Mouse (Mus musculus): Measurements from ENCODE around the gene Irgm2. TPM values are rescaled to one million over a fixed set of nuclear protein-coding genes. Genes with fewer than 3 reads are reported as not detected.
"Not testable (repeated sequence)": the region's sequence is repeated elsewhere in the genome, so short reads cannot be mapped to it uniquely, and the experiment has no call there.

Irgm2 gene
- polyA plus RNA-seq, 1 experiment from 2014 or later, result 0.12 TPM

DNA sequence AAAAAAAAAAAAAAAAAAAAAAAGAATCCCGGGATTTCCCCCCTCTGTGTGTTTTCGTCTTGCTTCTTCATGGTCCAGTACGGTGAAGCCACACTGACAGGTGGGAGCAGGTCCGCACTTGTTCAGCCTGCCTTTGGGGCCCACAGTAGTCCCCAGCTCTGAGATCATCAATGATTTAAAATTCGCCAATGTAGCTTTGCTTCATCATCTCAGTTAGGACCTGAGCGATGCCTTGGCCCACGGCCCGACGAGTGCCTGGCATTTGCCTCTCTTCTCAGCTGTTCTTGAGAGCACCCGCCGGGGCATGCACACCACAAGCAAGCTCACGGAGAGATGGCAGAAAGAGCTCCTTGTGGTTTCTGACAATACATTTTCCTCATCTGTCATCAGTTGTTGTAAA, 1.6 kb downstream of the Irgm2 start:
- no peak overlapping the region for H3K4me3 ChIP-seq (ENCODE audit: low read depth, low read length)
- no peaks in the 10 kb centered on the region for H3K9me3 ChIP-seq (ENCODE audit: control insufficient read depth, low read length)
- H3K9ac ChIP-seq (ENCODE audit: low read length), result no peak overlapping the region
- no peaks in the 10 kb centered on the region for H3K36me3 ChIP-seq (ENCODE audit: control insufficient read depth, insufficient read depth, low read length)
- no peak for ATAC-seq (ENCODE audit: insufficient number of reproducible peaks, low FRiP score, low TSS enrichment, low read depth)
- H3K27ac ChIP-seq (replicated peaks; ENCODE audit: low read depth, low read length), result no peak overlapping the region
- 87% methylated on average over 12 of the region's 12 CpGs for WGBS
- H3K4me2 ChIP-seq (ENCODE audit: low read depth, severe bottlenecking), result no peak overlapping the region
- no peaks in the 10 kb centered on the region for H3K4me1 ChIP-seq (ENCODE audit: control insufficient read depth, insufficient read depth, low read length)
- no peaks in the 10 kb centered on the region for H3K27me3 ChIP-seq (ENCODE audit: control insufficient read depth, insufficient read depth, low read length)
- DNase-seq (ENCODE audit: low spot score), result no peak

DNA sequence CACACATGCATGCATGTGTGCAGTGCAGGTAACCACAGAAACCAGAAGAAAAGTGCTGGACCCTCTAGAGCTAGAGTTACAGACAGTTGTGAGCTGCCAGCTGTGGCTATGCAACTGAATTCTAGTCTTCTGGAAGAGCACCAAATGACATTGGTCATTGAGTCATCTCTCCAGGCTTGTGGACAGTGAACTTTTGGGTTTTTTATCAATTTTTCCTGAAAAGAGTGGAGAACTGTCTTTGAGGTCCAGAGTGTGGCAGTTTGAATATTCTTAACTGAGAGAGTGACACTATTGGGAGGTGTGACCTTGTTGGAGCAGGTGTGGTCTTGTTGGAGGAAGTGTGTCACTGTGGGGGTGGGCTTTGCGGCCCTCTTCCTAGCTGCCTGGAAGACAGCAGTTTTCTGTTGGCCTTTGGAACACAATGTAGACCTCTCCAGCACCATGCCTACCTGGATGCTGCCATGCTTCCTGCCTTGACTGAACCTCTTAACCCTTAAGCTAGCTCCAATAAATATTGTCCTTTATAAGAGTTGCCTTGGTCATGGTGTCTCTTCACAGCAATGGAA, 11.0 kb downstream of the Irgm2 start:
- WGBS, result 91% methylated on average over 1 of the region's 1 CpGs

DNA sequence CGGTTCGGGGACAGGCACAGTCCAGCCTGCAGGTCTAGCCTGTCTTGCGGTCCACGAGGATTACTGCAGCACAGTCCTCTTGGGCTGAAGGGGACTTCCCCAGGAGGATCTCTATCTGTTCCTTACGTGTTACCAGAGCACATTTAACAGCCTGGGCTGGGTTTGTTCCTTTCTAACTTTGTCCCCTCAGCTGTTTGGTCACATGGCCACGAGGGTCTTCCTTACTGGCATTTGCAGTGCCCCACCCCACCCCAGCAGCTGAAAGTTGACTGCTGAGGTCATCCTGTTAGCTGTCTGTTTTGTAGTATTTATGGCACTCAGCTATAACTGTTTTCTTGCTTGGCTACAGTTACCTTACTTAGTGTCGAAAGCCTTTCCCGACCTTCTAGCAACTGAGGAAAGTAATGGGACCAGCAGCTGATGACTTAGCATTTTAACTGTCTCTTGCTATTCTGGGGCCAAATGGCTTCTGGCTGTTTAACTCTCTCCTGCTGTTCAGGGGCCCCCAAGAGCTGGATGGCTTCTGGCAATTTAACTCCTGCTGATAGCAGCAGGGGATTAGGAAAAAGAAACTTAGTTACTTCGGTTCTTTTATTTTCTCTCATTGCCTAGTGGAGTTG, 11.8 kb downstream of the Irgm2 start:
- H3K4me1 ChIP-seq (ENCODE audit: control insufficient read depth, insufficient read depth, low read length), result peaks cover 8% of the 10 kb centered on the region
- no peak overlapping the region for H3K4me2 ChIP-seq (ENCODE audit: low read depth, severe bottlenecking)
- 26% methylated on average over 9 of the region's 9 CpGs for WGBS
- H3K36me3 ChIP-seq (ENCODE audit: control insufficient read depth, insufficient read depth, low read length), result no peaks in the 10 kb centered on the region
- no peak overlapping the region for H3K4me3 ChIP-seq (ENCODE audit: low read depth, low read length)
- no peak overlapping the region for H3K27ac ChIP-seq (replicated peaks; ENCODE audit: low read depth, low read length)
- no peak for ATAC-seq (ENCODE audit: insufficient number of reproducible peaks, low FRiP score, low TSS enrichment, low read depth)
- no peaks in the 10 kb centered on the region for H3K27me3 ChIP-seq (ENCODE audit: control insufficient read depth, insufficient read depth, low read length)
- no peaks in the 10 kb centered on the region for H3K9me3 ChIP-seq (ENCODE audit: control insufficient read depth, low read length)
- H3K9ac ChIP-seq (ENCODE audit: low read length), result no peak overlapping the region
- DNase-seq (ENCODE audit: low spot score), result no peak

More for the DNA sequence above, 11.0 kb downstream of the Irgm2 start:
- Histone ChIP-seq H3K4me1 (ENCODE audit: control insufficient read depth, insufficient read depth, low read length) (peaks cover 8% of the 10 kb centered on the region), H3K4me2 (ENCODE audit: low read depth, severe bottlenecking) (no peak overlapping the region), H3K36me3 (ENCODE audit: control insufficient read depth, insufficient read depth, low read length) (no peaks in the 10 kb centered on the region), H3K4me3 (ENCODE audit: low read depth, low read length) (no peak overlapping the region), H3K9ac (ENCODE audit: low read length) (no peak overlapping the region), H3K27me3 (ENCODE audit: control insufficient read depth, insufficient read depth, low read length) (no peaks in the 10 kb centered on the region), H3K9me3 (ENCODE audit: control insufficient read depth, low read length) (no peaks in the 10 kb centered on the region), H3K27ac (replicated peaks; ENCODE audit: low read depth, low read length) (no peak overlapping the region)
- DNase-seq (ENCODE audit: low spot score), result no peak
- no peak for ATAC-seq (ENCODE audit: insufficient number of reproducible peaks, low FRiP score, low TSS enrichment, low read depth)

DNA sequence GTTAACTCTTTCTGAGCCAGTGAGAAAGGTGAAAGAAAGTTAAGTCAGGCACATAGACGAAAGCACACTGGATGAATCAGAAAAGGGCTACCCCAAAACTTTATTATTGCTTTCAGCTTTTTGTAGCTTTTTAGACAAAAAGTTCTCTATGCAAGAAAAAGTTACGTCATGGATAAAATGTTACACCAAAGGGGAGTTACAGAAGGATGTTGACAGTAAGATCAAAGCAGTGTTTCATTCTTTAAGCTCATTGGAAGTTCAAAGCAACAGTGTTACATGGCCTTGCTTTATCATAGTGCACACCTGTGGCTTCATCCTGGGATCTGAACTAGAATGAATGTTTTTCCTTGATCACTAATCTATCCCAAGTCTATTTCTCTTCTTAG, 12.3 kb downstream of the Irgm2 start:
- no peak for DNase-seq (ENCODE audit: low spot score)
- ATAC-seq (ENCODE audit: insufficient number of reproducible peaks, low FRiP score, low TSS enrichment, low read depth), result no peak
- Histone ChIP-seq H3K9ac (ENCODE audit: low read length) (no peak overlapping the region), H3K27me3 (ENCODE audit: control insufficient read depth, insufficient read depth, low read length) (no peaks in the 10 kb centered on the region), H3K4me3 (ENCODE audit: low read depth, low read length) (no peak overlapping the region), H3K4me1 (ENCODE audit: control insufficient read depth, insufficient read depth, low read length) (peaks cover 8% of the 10 kb centered on the region), H3K9me3 (ENCODE audit: control insufficient read depth, low read length) (no peaks in the 10 kb centered on the region), H3K4me2 (ENCODE audit: low read depth, severe bottlenecking) (no peak overlapping the region), H3K27ac (replicated peaks; ENCODE audit: low read depth, low read length) (no peak overlapping the region), H3K36me3 (ENCODE audit: control insufficient read depth, insufficient read depth, low read length) (no peaks in the 10 kb centered on the region)
- 7% methylated on average over 2 of the region's 2 CpGs for WGBS

DNA sequence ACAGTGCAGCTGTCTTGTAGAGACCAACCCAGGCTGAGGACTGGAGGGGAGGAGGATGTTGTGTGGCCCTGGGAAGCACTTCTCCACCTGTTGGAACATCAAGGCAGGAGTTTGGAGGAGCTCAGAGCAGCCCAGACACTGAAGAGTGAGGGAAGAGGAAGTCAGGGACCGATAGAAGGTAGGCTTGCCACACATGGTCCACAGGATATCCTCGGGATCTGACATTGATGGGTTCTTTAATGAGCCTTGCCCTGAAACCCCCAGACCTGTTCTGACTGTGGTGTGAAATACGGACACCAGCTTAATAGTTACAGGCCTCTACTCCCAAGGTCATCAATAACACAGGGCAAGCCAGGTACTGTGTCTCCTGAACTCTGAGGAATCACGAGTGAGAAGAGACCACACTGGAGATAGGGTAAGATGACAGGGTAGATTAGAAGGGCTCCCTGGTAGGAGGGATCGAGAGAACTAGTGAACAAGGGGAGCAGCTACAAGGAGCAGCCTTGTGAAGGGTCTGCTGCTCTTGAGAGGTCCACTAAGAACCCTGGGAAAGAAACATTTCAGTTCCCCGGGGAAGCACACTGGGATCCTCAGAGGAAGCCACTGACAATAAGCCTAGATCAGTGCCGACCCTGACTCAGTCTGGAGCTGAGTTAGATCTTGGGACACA, 14.4 kb downstream of the Irgm2 start:
- Histone ChIP-seq H3K4me2 (ENCODE audit: low read depth, severe bottlenecking) (no peak overlapping the region), H3K9me3 (ENCODE audit: control insufficient read depth, low read length) (no peaks in the 10 kb centered on the region), H3K4me3 (ENCODE audit: low read depth, low read length) (no peak overlapping the region), H3K27me3 (ENCODE audit: control insufficient read depth, insufficient read depth, low read length) (no peaks in the 10 kb centered on the region), H3K4me1 (ENCODE audit: control insufficient read depth, insufficient read depth, low read length) (peaks cover 8% of the 10 kb centered on the region), H3K9ac (ENCODE audit: low read length) (no peak overlapping the region), H3K27ac (replicated peaks; ENCODE audit: low read depth, low read length) (no peak overlapping the region), H3K36me3 (ENCODE audit: control insufficient read depth, insufficient read depth, low read length) (no peaks in the 10 kb centered on the region)
- DNase-seq (ENCODE audit: low spot score) (no peak), ATAC-seq (ENCODE audit: insufficient number of reproducible peaks, low FRiP score, low TSS enrichment, low read depth) (no peak)
- 73% methylated on average over 7 of the region's 7 CpGs for WGBS

DNA sequence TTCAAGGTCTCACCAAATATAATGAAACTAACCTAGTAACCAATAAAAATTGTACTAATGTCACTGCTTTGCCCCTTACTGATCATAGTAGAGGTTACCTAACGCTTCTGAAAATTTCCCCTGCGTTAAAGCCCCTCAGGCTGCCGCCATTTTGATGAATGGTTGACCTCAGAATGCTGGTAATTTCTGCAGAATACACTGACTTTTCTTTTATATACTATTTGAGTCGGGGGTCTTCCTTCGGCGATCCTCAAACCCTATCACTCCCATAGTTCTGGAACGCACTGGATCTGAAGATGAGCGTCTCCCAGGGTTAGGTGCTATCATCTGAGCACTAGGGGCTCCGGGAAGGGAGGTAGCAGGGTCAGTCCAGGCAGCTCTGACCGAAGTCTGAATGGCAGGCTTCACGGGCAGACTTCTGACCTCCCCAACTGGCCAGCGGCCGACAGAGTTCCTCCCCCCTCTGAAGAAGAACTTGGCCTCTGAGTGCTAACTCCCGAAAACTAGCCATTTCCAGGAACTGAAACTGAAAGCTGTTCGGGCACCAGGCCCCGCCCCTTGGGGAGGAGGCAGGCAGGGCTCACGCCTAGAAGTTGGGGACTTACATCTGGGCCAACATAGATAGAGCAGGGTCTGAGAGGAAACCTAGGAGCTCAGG, 15.1 kb downstream of the Irgm2 start:
- Histone ChIP-seq H3K9ac (ENCODE audit: low read length) (no peak overlapping the region), H3K36me3 (ENCODE audit: control insufficient read depth, insufficient read depth, low read length) (no peaks in the 10 kb centered on the region), H3K4me3 (ENCODE audit: low read depth, low read length) (peak overlapping the region; percentile 24), H3K9me3 (ENCODE audit: control insufficient read depth, low read length) (no peaks in the 10 kb centered on the region), H3K4me2 (ENCODE audit: low read depth, severe bottlenecking) (peak overlapping the region; percentile 46), H3K27ac (replicated peaks; ENCODE audit: low read depth, low read length) (no peak overlapping the region), H3K27me3 (ENCODE audit: control insufficient read depth, insufficient read depth, low read length) (no peaks in the 10 kb centered on the region), H3K4me1 (ENCODE audit: control insufficient read depth, insufficient read depth, low read length) (peaks cover 8% of the 10 kb centered on the region)
- peak; percentile 56 for DNase-seq (ENCODE audit: low spot score)
- WGBS, result 35% methylated on average over 16 of the region's 17 CpGs
- ATAC-seq (ENCODE audit: insufficient number of reproducible peaks, low FRiP score, low TSS enrichment, low read depth), result peak; percentile 44; the same call in 1 of the 2 replicates

DNA sequence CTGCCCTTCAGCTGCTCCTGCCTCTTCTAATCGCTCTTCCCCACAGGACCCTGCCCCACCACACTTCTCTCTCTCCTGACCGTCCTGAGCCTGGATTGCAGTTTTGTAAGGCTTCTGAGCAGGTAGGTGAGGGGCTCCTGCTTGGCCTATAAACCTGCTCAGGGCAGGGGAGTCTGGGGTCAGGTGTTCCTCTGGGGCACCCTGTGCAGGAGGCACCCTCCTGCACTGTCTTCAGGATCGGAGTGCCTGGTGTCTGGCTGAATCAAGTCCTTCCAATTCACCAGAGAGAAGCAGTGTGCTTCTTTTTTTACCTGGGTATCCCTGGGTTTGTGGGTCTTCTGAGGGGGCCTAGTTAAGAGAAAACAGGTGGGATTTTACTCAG, 15.6 kb downstream of the Irgm2 start:
- H3K4me1 ChIP-seq (ENCODE audit: control insufficient read depth, insufficient read depth, low read length); H3K4me3 ChIP-seq (ENCODE audit: low read depth, low read length); ATAC-seq (ENCODE audit: insufficient number of reproducible peaks, low FRiP score, low TSS enrichment, low read depth); H3K9me3 ChIP-seq (ENCODE audit: control insufficient read depth, low read length); H3K27me3 ChIP-seq (ENCODE audit: control insufficient read depth, insufficient read depth, low read length); H3K4me2 ChIP-seq (ENCODE audit: low read depth, severe bottlenecking); H3K36me3 ChIP-seq (ENCODE audit: control insufficient read depth, insufficient read depth, low read length); H3K27ac ChIP-seq (replicated peaks; ENCODE audit: low read depth, low read length); DNase-seq (ENCODE audit: low spot score); H3K9ac ChIP-seq (ENCODE audit: low read length): not testable (repeated sequence)
- 22% methylated on average over 2 of the region's 3 CpGs for WGBS

DNA sequence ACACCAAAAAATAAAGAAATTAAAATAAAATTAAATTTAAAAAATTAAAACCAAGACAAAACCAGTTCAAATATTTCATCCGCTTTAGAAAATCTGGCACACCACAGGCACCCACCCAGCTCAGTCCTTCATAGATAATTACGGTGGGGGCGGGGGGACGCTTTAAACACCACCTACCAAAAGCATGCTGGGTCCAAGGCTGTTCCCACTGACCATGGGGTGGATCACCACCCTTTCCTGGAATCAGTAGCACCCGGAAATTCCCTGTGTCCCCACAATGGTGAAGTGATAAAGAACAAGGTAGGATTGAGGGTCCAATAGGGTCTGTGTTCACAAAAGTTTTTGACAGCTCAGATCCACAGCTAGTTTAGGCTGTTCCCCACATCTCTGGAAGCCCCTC, 16.4 kb downstream of the Irgm2 start:
- H3K4me3 ChIP-seq (ENCODE audit: low read depth, low read length), result no peak overlapping the region
- no peak overlapping the region for H3K4me2 ChIP-seq (ENCODE audit: low read depth, severe bottlenecking)
- no peaks in the 10 kb centered on the region for H3K27me3 ChIP-seq (ENCODE audit: control insufficient read depth, insufficient read depth, low read length)
- H3K27ac ChIP-seq (replicated peaks; ENCODE audit: low read depth, low read length), result no peak overlapping the region
- DNase-seq (ENCODE audit: low spot score), result no peak
- peaks cover 8% of the 10 kb centered on the region for H3K4me1 ChIP-seq (ENCODE audit: control insufficient read depth, insufficient read depth, low read length)
- WGBS, result 84% methylated on average over 5 of the region's 5 CpGs
- H3K36me3 ChIP-seq (ENCODE audit: control insufficient read depth, insufficient read depth, low read length), result no peaks in the 10 kb centered on the region
- no peak for ATAC-seq (ENCODE audit: insufficient number of reproducible peaks, low FRiP score, low TSS enrichment, low read depth)
- no peaks in the 10 kb centered on the region for H3K9me3 ChIP-seq (ENCODE audit: control insufficient read depth, low read length)
- H3K9ac ChIP-seq (ENCODE audit: low read length), result no peak overlapping the region
